Mouse (Mus musculus) thymus, adult 2 months (tissue): ENCODE data around the gene Fam240a. TPM values are rescaled to one million over a fixed set of nuclear protein-coding genes. Genes with fewer than 3 reads are reported as not detected.
A peak's percentile ranks its signal among the peaks of the same experiment; 100 is the strongest.

Experiments used
- DNase-seq: peaks from one replicate; pipeline ENCODE4 v3.0.0; 2021
- H3K27ac ChIP-seq: fragments of 200-500 bp; 2 replicates; pipeline ENCODE4 v1.5.1; 2012; ENCODE audit warnings: low read length, control low read depth; ENCODE audit not compliant: control insufficient read depth, insufficient read depth
- H3K27me3 ChIP-seq: fragments of 200-500 bp; 2 replicates; pipeline ENCODE4 v1.6.1; 2012; ENCODE audit warnings: mild to moderate bottlenecking, low read length, moderate library complexity, mixed read lengths; ENCODE audit not compliant: control insufficient read depth, insufficient read depth
- H3K36me3 ChIP-seq: fragments of 200-500 bp; 2 replicates; pipeline ENCODE4 v1.6.1; 2012; ENCODE audit warnings: mild to moderate bottlenecking, low read length, moderate library complexity; ENCODE audit not compliant: control insufficient read depth, insufficient read depth
- H3K4me1 ChIP-seq: fragments of 200-500 bp; replicated peaks from 2 replicates; pipeline ENCODE4 v1.6.1; 2012; ENCODE audit warnings: low read length; ENCODE audit not compliant: control insufficient read depth, insufficient read depth
- H3K4me3 ChIP-seq: fragments of 200-500 bp; 2 replicates; pipeline ENCODE4 v1.5.1; 2012; ENCODE audit warnings: mild to moderate bottlenecking, low read length, control low read depth, moderate library complexity; ENCODE audit not compliant: control insufficient read depth, insufficient read depth
- CTCF ChIP-seq: fragments of 200-500 bp; IDR thresholded peaks from 2 replicates; pipeline ENCODE4 v1.5.1; 2012; ENCODE audit warnings: mild to moderate bottlenecking, control low read depth, low read length, moderate library complexity, borderline replicate concordance; ENCODE audit not compliant: control insufficient read depth, poor library complexity, insufficient read depth; ENCODE audit errors: extremely low read depth
- POLR2A ChIP-seq: fragments of 200-500 bp; IDR thresholded peaks from 2 replicates; pipeline ENCODE4 v1.6.1; 2012; ENCODE audit warnings: mild to moderate bottlenecking, low read length, control low read depth, moderate library complexity; ENCODE audit not compliant: control insufficient read depth, poor library complexity, insufficient read depth; ENCODE audit errors: extremely low read depth
- WGBS: fragments of 180-500 bp; shearing (Covaris S2); methylation state at CpG from one replicate; pipeline ENCODE4 v1.1.7; 2018; 5-methylcytosine and 5-hydroxymethylcytosine counted together
- polyA plus RNA-seq: library from polyadenylated mRNA; depleted of rRNA; stranded (reverse); fragments of >200 nt; gene quantifications from 2 replicates; pipeline ENCODE4 v1.2.3, GENCODE M21; 2012; rRNA removed

Gene Fam240a
- polyA plus RNA-seq, 1 experiment: 0.74 TPM

DNA sequence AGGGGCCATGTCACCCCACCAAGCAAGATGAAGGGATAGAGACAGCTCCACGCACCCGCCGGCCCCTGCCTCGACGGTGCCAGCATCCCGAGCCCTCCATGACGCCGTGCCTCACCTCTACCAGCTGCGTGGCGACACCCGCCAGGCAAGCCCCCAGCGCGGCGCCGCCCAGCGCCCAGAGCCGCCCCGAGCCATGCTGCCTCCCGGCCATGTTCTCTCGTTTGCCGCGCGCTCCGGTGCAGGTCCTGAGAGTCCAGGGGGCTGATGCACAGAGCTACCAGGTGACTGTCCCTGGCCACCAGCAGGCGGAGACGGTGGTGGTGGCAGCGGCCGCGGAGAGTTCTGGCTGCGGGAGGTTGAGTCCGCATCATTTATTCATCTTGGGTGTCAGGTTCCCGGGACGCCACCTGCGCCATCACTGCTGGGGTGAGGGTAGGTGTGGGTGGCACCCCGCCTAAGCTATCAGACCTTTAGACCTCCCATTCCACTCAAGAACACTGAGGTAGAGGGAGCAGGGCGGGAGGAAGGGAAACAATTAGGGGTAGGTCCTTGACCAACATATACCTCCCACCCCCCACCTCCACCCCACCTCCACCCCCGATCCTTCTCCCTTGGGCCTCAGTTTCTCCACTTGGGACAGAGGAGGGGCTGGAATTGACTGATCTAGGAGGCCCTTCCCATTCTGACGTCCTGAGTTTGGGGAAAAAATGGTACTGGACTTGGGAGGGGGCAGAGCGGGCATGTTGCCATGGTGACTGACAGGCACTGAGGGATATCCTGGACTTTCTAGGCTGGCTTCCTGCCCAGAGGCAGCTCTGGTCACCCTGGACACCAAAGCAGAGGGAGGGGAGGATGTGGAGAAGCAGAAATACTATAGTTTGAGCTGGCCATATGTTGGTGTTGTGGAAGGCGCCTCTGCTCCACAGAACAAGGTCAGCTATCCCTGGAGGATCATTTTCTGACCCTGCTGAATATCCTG, 42.7 kb downstream of the Fam240a start:
- TF ChIP-seq POLR2A: no peak
- 0 out of 2 replicates have a peak, but pooled peaks have one; percentile 26 for TF ChIP-seq CTCF
- 38% methylated on average over 40 of the region's 40 CpGs for WGBS
- peak; percentile 50 for DNase-seq
- H3K36me3 ChIP-seq: no peaks in the 10 kb centered on the region
- no peaks in the 10 kb centered on the region for H3K27me3 ChIP-seq
- peak overlapping the region; percentile 72 for H3K27ac ChIP-seq
- H3K4me1 ChIP-seq: peaks cover 40% of the 10 kb centered on the region
- peak overlapping the region; percentile 50 for H3K4me3 ChIP-seq

DNA sequence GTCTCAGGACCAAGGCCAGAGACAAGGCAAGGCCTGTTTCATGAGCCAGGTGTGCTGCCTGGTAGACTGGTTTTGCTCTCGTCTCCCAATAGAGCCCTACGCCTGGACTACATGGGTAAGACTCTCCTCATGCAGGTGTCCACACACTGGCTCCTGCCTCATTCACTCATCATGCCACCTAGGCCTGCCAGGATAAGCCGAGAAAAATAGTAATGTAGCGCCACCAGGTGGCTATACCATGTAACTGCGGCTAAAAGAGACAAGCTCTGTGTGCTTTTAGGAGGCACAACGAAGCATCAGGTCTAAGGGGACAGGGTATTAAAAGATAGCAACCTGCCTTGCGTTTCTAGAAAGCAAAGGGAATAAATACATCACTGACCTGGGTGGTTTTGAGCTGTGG, 45.6 kb downstream of the Fam240a start:
- peak; percentile 69 for DNase-seq

More for the DNA sequence above, 45.6 kb downstream of the Fam240a start:
- 18% methylated on average over 7 of the region's 7 CpGs for WGBS
- Histone ChIP-seq H3K36me3 (no peaks in the 10 kb centered on the region), H3K27me3 (no peaks in the 10 kb centered on the region), H3K27ac (no peak overlapping the region), H3K4me1 (peaks cover 25% of the 10 kb centered on the region), H3K4me3 (no peak overlapping the region)
- no peak for TF ChIP-seq POLR2A
- peak; percentile 77; the same call in 1 of the 2 replicates for TF ChIP-seq CTCF

Other genes starting within 250 kb of the Fam240a start
- 2.4 and 293 TPM in 2 replicates for gene Myl3, start 175.0 kb downstream of the Fam240a start, polyA plus RNA-seq
- 5.4 and 5.8 TPM in 2 replicates for gene Pth1r, start 169.7 kb downstream of the Fam240a start, polyA plus RNA-seq
- gene Prss42, start 118.7 kb downstream of the Fam240a start, polyA plus RNA-seq: not detected in 2 replicates
- 0.11 TPM in 1 of 2 replicates, not detected in the other for gene Prss44, start 102.9 kb downstream of the Fam240a start, polyA plus RNA-seq
- not detected in 2 replicates for gene Prss43, start 90.2 kb downstream of the Fam240a start, polyA plus RNA-seq
- gene Prss45, start 82.3 kb downstream of the Fam240a start, polyA plus RNA-seq: not detected in 2 replicates
- 0.08 TPM in 1 of 2 replicates, not detected in the other for gene Prss46, start 72.4 kb downstream of the Fam240a start, polyA plus RNA-seq
- gene Prss50, start 58.9 kb downstream of the Fam240a start, polyA plus RNA-seq: 0.19 and 0.22 TPM in 2 replicates
- gene Als2cl, start 37.0 kb downstream of the Fam240a start, polyA plus RNA-seq: 142 and 145 TPM in 2 replicates
- 11.3 and 12.3 TPM in 2 replicates for gene Tmie, start 36.7 kb downstream of the Fam240a start, polyA plus RNA-seq
- 0.47 and 0.66 TPM in 2 replicates for gene Tdgf1, start 29.3 kb upstream of the Fam240a start, polyA plus RNA-seq
- 0.03 and 1.1 TPM in 2 replicates for gene Lrrc2, start 34.7 kb upstream of the Fam240a start, polyA plus RNA-seq
- gene Rtp3, start 73.7 kb upstream of the Fam240a start, polyA plus RNA-seq: 0.57 and 1.1 TPM in 2 replicates
- gene Ltf, start 102.4 kb upstream of the Fam240a start, polyA plus RNA-seq: 3.5 and 4.9 TPM in 2 replicates
- 2.3 and 3.6 TPM in 2 replicates for gene Ccrl2, start 140.7 kb upstream of the Fam240a start, polyA plus RNA-seq
- 8.4 TPM in 2 replicates for gene Lrrfip2, start 200.7 kb upstream of the Fam240a start, polyA plus RNA-seq